Mouse (Mus musculus): ENCODE measurements around the gene Slc25a34.

Slc25a34 gene

DNA sequence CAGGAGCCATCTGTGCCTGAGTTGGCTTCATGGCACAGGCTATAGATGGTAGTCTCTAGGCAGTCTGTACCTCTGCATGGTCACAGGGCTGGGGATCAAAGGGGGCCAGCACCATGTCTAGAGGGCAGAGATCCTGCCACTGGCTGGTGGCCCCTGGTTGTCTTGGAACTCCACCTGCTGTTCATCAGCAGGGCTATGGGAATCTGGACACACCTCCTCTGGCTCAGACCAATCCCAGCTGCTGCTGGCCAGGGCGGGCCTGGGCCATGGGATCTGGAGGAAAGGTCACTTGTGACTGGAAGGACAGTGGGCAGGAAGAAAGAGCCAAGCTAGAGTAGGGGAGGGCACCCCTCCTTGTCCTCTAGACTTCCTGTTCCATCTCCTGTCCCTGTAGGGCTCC is at the start of gene Slc25a34:
Gene Slc25a34 (minus strand): TSS at position 156 of the 400 bp plus-strand sequence.
- no peak for DNase-seq (ENCODE audit: low read depth, low spot score)

DNA sequence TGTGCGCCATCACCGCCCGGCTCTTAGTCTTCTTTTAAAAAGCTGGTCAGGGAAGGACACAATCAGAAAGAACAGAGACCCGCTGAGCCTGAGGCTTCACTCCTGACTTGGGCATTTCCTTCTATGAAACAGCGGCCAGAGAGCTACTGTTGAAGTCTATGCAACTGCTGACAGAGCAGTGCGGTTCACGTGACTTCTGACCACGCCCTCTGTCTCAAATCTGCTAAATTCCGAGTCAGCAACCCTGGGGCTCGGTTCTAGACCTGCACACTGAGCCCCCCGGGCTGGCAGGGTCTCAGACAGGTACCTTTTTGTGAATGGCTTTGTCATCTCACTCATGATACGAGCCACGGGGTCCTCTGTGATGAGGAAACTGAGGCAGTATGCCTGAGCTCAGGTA is 48.7 kb upstream of the Slc25a34 start:
- DNase-seq (ENCODE audit: low read depth, low spot score), result peak; percentile 85

DNA sequence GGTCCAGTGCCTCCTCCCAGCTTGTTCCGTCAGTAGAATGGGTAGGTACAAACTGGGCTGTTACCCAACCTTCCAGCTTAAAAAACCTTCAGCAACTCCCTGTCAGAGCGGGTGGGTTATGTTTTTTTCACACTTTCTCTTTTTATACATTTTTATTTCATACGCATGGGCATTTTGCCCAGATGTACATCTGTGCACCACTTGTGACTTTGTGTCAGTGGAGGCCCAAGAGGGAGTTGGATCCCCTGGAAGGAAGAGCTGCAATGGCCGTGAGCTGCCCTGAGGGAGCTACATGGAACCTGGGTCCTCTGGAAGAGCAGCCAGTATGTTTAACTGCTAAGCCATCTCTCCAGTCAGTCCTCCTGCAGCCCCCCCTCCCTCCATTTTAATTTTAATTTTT is 47.8 kb upstream of the Slc25a34 start:
- DNase-seq (ENCODE audit: low read depth, low spot score), result no peak

DNA sequence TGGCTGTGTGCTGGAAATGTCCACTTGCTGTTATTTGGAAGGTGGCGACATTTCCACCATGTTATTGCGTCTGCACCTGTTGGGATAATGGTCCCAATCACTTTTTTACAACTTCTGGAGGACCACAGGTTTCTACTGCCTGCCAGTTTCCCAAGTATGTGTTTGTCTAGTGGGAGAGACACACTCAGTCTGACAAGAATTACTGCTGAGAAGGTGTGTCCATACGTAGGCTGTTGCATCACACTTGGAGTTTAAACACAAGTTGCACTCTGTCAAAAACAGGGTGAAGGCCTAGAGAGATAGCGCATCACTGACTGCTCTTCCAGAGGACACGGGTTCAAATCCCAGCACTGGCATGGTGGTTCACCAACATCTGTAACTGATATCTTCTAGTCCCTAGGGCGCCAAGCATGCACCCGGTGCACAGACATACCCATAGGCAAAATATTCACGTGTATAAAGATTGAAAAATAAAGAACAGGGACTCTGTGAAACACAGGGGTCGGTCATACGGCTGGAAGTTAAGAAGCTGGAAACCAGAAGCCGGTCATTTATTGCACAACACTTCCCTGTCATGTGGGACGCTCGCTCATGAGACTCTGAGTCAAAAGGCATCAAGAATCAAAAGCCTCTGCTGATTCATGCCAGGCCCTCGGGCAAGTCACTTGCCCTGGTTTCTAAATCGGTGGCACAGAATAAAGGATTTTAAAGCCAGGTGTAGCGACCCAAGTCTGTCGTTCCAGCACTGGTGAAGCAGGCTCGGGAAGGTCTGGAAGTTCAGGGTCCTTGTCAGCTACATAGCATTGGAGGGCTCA is 46.5 kb upstream of the Slc25a34 start:
- no peak for DNase-seq (ENCODE audit: low read depth, low spot score)

DNA sequence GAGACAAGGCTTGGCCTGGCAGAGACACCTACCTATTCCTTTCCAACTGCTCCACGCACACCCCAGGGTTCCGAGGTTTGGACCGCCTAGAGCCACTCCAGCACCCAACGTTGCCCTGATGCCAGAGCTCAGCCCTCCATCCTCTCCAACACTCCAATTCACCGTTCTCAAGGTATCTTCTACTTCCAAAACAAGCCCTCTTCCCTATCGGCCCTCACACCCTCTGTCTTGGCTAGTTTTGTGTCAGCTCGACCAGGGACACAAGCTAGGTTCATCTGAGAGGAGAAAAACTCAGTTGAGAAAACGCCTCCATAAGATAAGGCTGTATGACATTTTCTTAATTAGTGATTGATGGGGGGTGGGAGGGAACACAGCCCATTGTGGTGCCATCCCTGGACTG is 41.2 kb upstream of the Slc25a34 start, which contains the start of gene Plekhm2:
Gene Plekhm2 (minus strand): TSS at position 101 of the 400 bp plus-strand sequence.
- no peak for DNase-seq (ENCODE audit: low read depth, low spot score)

DNA sequence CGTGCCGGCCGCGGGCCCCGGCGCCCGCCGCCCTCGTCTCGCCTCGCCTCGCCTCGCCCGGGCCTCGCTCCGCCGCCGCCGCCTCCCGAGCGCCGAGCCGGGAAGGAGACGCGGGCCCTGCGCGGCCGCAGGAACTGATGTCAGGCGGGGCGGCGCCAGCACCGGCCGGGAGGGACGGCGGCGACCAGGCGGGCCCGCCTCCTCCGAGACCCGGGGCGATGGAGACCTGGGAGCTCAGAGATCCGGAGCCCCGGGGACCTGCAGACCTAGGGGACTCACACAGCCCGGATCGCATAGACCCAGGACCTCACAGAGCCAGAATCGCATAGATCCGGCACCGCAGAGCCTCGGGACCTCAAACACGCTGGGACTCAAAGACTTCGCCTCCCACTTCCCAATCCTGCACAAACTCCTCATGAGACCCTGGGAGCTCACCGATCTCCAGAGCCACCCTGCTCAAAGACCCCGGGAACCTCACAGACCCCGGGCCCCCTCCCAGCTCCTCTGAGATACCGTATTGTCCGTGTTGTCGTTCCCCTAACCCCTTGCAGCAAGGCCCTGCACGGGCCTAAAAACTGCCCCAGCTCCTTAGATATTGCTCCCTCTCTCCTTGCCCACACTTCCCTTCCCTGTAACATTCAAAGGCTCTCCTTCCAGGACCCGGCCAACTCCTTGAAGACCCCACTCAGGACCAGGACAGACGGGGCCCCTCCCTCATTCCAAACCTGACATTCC is 40.6 kb upstream of the Slc25a34 start:
- DNase-seq (ENCODE audit: low read depth, low spot score), result peak; percentile 60

DNA sequence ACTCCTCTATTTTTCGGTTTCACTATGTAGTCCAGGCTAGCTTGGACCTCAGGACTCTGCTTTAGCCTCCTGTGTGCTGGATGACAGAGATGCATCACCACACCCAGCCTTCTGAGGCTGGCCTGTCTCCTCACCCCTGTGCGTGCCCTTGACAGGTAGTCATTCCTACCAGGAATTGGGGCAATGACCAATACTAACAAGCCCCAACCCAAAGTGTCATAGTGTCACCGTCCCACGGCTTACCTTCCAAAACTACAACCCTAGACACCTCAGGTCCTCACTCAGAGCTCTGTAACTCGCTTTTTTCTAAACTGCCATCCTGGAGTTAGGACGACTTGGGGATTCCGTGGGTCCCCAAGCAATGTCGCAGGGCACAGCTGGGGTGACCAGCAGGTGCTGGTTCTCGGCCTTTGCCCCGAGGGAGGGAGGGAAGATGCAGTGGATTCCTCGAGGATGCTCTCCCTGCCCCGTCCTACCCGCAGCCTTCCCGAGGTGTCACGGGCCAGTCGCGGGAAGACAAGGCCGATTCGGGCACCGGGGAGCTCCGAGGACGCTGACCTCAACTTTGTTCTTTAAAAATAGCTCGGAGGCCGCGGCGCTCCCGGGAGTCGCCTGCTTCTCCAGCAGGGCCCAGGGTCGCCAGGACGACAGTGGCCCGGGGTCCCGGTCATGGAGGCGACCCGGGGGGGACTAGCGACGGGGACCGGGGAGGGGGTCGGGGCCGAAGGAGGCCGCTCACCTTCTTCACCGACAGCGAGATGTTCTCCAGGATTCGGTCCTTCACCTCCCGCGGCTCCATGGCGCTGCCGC is 39.7 kb upstream of the Slc25a34 start:
- DNase-seq (ENCODE audit: low read depth, low spot score), result no peak

DNA sequence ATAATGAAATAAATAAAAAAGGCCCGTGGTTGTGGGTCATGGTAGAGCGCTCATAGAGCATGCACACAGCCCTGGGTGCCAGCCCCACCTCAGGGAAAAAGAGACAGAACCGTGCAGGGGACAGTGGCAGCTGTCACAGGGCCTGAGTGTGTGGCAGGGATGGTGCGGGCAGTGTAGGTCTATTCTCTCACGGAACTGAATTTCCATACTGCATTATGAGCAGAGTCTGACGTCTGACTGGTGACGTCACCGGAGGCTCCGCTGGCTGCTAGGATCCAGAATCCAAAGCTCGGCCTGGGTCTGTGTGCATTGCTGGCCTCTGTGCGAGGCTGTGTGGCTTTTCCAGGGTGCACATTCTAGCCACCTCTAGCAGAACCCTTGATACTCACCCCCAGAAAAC is 37.3 kb upstream of the Slc25a34 start:
- no peak for DNase-seq (ENCODE audit: low read depth, low spot score)

DNA sequence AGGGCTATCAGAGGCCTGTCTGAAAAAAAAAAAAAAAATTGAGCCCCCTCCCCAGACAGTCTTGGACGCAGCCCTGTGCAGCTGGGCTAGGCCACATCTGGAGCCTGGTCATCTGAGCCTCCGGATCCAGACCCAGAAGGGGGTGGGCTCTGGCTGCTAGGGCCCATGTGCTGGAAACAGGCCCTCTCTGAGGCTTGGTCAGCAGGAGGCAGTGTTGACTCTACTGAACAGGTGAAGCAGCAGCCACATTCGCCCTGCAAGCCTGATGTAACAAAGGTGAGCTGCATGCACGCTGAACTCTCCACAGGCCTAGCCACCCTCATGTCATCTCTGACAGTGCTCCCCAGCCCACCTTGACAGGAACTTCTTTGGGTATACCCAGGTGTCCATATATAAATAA is 36.1 kb upstream of the Slc25a34 start:
- DNase-seq (ENCODE audit: low read depth, low spot score), result no peak

DNA sequence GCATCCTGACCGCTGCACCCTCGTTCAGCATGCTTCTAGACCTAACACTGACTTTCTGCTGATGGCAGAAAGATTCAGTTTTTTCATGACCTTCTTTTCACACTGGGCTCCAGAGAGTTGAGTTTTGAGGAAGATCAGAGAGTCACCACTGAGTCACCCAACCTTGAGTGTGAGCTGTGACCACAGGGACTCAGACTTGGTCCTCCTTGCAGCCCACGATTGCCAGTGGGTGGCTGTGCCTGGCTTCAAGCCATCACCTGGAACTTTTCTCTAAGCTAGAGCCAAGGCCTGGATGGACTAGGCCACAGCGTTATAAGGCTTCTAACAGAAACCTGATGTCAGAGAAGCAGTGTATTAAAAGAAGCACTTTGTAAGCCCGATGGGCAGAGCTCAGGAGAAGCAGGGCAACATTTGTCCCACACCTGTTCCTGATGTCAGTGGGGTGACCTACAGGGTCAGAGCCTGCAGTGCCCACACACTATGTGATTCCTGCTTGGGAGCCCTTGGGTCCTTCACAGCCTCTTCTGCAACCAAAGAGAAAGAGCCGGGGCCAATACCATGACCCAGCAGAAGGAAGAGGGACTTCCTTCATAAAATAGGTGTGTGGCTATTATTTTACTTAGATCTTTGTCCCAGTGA is 35.3 kb upstream of the Slc25a34 start:
- DNase-seq (ENCODE audit: low read depth, low spot score), result no peak

DNA sequence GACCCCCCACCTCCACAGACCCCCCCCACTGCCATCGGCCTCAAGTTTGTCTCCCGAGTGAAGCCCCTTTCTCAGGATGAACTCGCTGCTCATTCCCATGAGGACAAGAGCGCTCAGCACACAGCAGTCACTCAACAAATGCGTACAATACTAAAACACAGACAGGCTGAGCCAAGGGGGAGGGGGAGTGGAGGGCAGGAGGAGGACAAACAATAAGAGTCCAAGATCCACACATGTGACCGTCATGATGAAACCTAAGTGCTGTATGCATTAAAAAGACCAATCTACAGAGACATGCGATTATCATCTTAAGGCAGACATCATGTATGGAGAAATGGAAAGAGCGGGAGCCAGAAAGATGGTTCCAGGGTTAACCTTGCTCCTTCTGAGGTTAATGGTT is 33.3 kb upstream of the Slc25a34 start:
- no peak for DNase-seq (ENCODE audit: low read depth, low spot score)

DNA sequence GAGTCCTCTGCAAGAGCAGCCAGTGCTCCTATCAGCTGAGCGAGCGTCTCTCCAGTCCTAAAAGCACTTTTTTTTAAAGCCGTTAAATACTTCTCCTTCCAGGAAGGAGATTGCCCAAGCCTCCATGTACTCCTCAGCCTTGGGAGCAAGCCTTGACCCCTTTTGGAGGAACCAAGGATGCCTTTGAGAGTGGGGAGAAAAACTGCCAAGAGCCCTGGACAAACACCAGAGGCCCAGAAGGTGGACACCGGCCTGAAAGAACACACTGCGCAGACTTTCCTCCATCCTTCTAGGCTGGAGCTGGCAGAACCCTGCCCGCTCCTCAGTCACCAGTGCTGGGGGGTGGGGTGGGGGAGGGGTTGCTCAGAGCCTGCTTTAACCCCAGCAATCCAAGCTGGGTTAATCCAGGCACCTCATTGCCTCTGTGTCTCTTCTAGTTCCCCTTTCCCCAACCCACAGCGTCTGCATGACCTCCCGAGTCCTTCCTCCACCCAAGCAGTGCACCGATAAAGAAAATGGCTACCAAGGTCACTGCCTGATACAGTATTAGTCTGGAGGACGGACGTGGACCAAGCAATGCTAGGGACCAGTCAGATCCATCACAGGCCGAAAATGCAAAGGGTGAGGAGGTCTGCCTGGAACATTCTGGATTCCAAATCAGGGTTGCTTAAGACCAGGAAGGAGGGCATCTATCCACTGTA is 32.4 kb upstream of the Slc25a34 start:
- no peak for DNase-seq (ENCODE audit: low read depth, low spot score)

DNA sequence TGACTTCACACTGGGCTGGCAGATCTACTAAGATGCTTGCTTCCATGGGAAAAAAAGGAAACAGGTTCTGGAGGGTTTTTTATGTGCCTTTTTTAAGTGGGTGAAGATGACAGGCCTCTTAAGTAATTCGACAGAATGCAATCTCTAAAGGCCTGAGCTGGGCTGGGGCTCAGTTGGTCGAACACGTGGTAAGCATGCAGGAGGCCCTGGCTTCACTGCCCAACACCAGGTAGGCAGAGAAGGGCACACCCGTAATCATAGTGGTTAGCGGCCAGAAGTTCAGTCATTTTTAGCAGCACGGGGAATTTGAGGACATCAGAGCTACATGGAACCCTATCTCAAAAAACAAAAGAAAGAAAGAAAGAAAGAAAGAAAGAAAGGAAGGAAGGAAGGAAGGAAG is 30.9 kb upstream of the Slc25a34 start:
- no peak for DNase-seq (ENCODE audit: low read depth, low spot score)

DNA sequence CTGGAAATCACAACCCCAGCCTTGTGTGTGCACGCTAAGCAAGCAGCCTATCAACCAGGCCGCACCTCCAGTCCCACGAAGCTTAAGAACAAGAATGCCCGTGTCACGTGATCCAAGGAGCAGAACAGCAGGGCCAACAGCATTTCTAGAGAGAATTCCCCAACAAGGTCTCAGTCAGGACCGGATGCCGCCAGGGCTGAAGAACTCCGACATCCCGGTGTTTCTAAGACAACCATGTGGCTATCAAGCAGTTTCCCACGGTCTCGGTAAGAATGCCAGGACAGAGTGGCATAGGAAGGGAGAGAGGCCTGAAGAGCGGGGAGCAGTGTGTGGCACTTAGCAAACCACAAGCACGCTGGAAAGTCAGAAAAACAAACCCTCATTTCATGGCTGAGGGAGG is 30.2 kb upstream of the Slc25a34 start:
- DNase-seq (ENCODE audit: low read depth, low spot score), result no peak

DNA sequence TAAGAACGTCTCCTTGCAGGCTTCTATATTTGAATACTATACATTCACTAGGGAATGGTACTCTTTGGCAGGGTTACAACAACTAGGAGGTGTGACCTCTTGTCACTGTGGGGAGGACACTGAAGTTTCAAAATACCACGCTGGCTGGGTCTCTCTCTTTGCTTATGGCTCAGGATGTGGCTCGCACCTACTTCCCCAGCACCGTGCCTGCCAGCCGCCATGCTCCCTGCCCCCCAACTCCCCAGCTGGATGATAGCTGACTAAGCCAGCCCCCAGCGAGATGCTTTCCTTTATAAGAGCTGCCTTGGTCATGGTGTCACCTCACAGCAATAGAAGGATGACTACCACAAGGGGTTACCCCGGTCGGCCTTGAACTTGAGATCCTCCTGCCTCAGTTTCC is 29.4 kb upstream of the Slc25a34 start:
- no peak for DNase-seq (ENCODE audit: low read depth, low spot score)

DNA sequence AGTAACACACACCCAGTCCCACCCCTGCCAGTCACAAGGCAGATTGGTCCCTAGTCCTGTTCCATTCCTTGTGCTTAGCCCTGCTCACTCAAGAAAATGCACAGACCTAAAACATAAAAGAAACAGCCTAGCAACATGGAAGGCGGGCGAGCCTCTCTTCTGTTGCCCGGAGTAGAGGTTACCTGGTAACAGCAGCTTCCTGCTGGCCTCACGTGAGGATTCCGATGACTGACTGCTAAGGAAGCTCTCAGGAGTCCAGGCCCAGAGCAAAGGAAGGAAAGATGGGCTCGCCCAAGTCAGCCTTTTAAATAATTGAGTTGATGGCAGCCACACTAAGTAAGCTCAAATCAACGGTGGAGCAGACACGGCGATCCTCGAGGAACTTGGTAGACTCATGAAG is 28.3 kb upstream of the Slc25a34 start:
- no peak for DNase-seq (ENCODE audit: low read depth, low spot score)

DNA sequence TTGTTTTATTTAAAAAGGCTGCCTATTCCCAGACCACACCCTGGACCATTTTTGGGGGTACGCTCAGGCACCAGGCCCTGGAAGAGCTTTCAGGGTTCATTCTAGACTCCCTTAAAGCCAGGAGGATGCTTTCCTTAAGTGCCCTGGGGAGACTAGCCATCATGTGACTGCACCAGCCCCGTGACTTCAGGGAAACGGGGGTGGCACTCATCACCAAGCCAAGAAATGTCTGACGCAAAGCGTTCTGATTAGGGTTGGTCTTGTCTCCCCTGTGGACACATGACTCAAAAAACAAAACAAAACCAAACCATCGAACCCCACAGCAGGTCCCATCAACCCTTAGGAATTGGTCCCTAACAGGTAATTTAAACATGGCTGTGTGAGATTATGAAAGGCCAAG is 27.7 kb upstream of the Slc25a34 start:
- DNase-seq (ENCODE audit: low read depth, low spot score), result no peak

DNA sequence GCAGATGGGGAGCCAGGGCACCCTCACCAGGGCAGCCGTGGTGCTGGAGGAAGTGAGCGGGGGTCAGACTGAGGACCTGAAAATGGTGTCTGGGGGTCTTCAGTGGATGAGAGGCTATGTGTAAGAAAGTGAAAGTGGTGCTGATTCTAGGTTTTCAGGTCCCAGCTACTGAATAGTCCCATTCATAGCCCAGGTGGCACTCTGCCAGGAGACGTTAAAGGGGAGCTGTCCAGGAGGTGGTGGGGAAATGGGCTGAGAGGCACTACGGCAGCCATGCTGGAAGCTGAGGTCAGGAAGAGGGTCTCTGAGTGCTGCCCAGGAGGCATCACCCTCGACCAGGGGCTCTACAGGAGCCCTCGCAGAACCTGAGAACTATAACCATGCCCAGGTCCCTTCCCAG is 25.6 kb upstream of the Slc25a34 start:
- no peak for DNase-seq (ENCODE audit: low read depth, low spot score)

DNA sequence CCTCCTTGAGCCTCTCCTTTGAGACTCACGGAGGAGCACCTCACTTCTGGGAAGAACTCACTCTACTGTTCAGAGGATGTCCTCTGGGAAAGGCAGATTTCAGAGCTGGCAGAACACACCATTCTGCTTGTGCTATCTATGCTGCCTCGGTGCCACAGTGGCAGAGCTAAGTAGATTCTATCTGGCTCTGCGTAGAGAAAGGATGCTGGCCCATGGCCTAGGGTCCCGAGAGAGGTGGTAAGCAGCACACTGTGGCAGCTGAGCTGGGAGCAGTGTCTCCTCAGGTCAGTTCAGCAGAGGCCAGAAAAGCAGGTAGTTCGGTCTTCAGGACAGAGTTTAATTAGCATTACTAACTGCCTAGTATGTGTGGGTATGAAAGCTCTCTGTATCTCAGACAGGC is 24.6 kb upstream of the Slc25a34 start:
- no peak for DNase-seq (ENCODE audit: low read depth, low spot score)

DNA sequence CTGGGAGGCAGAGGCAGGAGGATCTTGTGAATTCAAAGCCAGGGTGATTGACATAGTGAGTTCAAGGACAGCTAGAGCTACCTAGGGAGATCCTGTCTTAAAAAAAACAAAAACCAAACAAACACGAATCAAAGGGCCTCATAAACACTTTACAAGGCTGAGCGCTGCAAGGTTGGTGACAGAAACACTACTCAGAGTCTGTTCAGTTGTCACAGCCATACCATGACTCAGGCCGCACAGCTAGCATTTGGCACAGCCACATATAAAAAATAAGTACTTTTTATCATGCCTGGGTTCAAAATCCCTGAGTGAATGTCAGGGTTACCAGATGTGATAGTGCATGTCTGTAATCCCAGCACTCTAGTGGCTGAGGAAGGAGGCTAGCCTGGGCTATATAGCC is 23.6 kb upstream of the Slc25a34 start:
- DNase-seq (ENCODE audit: low read depth, low spot score), result no peak

DNA sequence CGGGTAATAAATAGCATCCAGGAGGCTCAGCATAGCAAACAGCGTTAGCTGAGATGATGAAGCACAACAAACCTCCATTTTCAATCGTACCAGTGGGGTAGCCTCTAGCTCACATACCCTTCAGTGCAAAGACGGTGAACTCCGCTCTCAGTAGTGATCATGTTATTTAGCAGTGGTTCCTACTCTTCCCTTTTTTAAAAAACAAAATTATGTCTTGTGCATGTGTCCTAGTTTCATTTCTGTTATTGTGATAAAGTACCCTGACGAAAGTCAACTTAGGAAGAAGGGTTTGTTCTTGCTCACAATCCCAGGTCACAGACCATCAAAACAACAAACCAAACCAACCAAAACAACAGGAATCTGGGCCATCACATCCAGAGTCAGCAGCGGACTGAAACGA is 22.4 kb upstream of the Slc25a34 start:
- DNase-seq (ENCODE audit: low read depth, low spot score), result no peak

Data from ZHBTc4 (cell line).